Mouse (Mus musculus): Measurements from ENCODE around the gene Guca1b.

GRCm38 (mm10) chr17:47420195-47420594 lies 35.0 kb downstream of the Guca1b start:
- TF ChIP-seq MAX (IDR thresholded peaks at IDR 0.05; ENCODE audit: low read length) (no peak), HCFC1 (IDR thresholded peaks at IDR 0.05; ENCODE audit: low read depth, low read length) (no peak), BHLHE40 (IDR thresholded peaks at IDR 0.05; ENCODE audit: borderline replicate concordance, low read depth, low read length) (no peak), MEF2A (IDR thresholded peaks at IDR 0.05; ENCODE audit: extremely low read depth, insufficient replicate concordance, low read depth, low read length, poor library complexity, severe bottlenecking) (no peak), ZNF384 (IDR thresholded peaks at IDR 0.05; ENCODE audit: low read depth, low read length) (no peak), TAL1 (IDR thresholded peaks at IDR 0.05; ENCODE audit: low read length) (no peak), POLR2A (IDR thresholded peaks at IDR 0.05; ENCODE audit: control insufficient read depth in 1 of 2, insufficient read depth in 1 of 2, low read depth in 1 of 2, low read length in 2 of 2, poor library complexity in 1 of 2) (no peak), CTCF (IDR thresholded peaks at IDR 0.05 in 2 of 3, conservative IDR thresholded peaks at IDR 0.05 in 1 of 3; ENCODE audit: control insufficient read depth in 1 of 3, insufficient read depth in 1 of 3, low read depth in 2 of 3, low read length in 3 of 3, poor library complexity in 1 of 3, severe bottlenecking in 1 of 3) (no peak), UBTF (IDR thresholded peaks at IDR 0.05; ENCODE audit: borderline replicate concordance, insufficient read depth, low read depth, low read length) (no peak), TBP (IDR thresholded peaks at IDR 0.05; ENCODE audit: low read depth, low read length) (no peak), ZMIZ1 (IDR thresholded peaks at IDR 0.05; ENCODE audit: low read depth, low read length) (no peak), ZC3H11A (IDR thresholded peaks at IDR 0.05; ENCODE audit: low read depth, low read length) (no peak), CHD2 (IDR thresholded peaks at IDR 0.05; ENCODE audit: low read length) (no peak), POLR2AphosphoS2 (IDR thresholded peaks at IDR 0.05; ENCODE audit: low read length) (no peak)

All from MEL (cell line).